Mouse (Mus musculus) heart, embryonic 12.5 days (tissue): ENCODE measurements around the gene Vmn2r74. TPM values are rescaled to one million over a fixed set of nuclear protein-coding genes. Genes with fewer than 3 reads are reported as not detected.

Experiments used
- ATAC-seq: fragments of 200-750 bp; cut with Nextera tagmentation; 2 replicates; pipeline ENCODE4 v1.8.0; 2017; ENCODE audit warnings: moderate TSS enrichment, moderate library complexity; ENCODE audit not compliant: insufficient number of reproducible peaks, low FRiP score
- H3K27ac ChIP-seq: fragments of 300-500 bp; sonication (generic); 2 replicates; pipeline ENCODE4 v1.5.1; 2016; ENCODE audit warnings: mild to moderate bottlenecking, moderate library complexity; ENCODE audit not compliant: poor library complexity, severe bottlenecking
- H3K27me3 ChIP-seq: fragments of 300-500 bp; sonication (generic); replicated peaks from 2 replicates; pipeline ENCODE4 v1.6.1; 2016; ENCODE audit warnings: mild to moderate bottlenecking, moderate library complexity
- H3K36me3 ChIP-seq: fragments of 300-500 bp; sonication (generic); 2 replicates; pipeline ENCODE4 v1.6.1; 2016; ENCODE audit warnings: mild to moderate bottlenecking, moderate library complexity
- H3K4me1 ChIP-seq: fragments of 300-500 bp; sonication (generic); replicated peaks from 2 replicates; pipeline ENCODE4 v1.6.1; 2016; ENCODE audit warnings: mild to moderate bottlenecking
- H3K4me2 ChIP-seq: fragments of 300-500 bp; sonication (generic); 2 replicates; pipeline ENCODE4 v1.6.1; 2016; ENCODE audit warnings: mild to moderate bottlenecking, moderate library complexity
- H3K4me3 ChIP-seq: fragments of 300-500 bp; sonication (generic); 2 replicates; pipeline ENCODE4 v1.5.1; 2016; ENCODE audit warnings: mild to moderate bottlenecking
- H3K9ac ChIP-seq: fragments of 300-500 bp; sonication (generic); 2 replicates; pipeline ENCODE4 v1.6.1; 2016; ENCODE audit warnings: mild to moderate bottlenecking, moderate library complexity
- H3K9me3 ChIP-seq: fragments of 300-500 bp; sonication (generic); replicated peaks from 2 replicates; pipeline ENCODE4 v1.6.1; 2016; ENCODE audit warnings: mild to moderate bottlenecking, moderate library complexity
- WGBS: fragments of 180-500 bp; shearing (Covaris S2); methylation state at CpG from one replicate; pipeline ENCODE4 v1.1.7; 2016; 5-methylcytosine and 5-hydroxymethylcytosine counted together
- polyA plus RNA-seq: library from polyadenylated mRNA; unstranded; fragments of >200 nt; fragmentation: Nextera tagmentation; extraction: Ambion mirVana; gene quantifications from 2 replicates; pipeline ENCODE4 v1.2.1, GENCODE M21; 2016

Vmn2r74 gene
- polyA plus RNA-seq, result not detected in 2 replicates

- Histone ChIP-seq H3K4me2 (no peak within 1 kb of the TSS), H3K27ac (no peak within 1 kb of the TSS), H3K36me3 (no peaks in the 10 kb centered on the region), H3K27me3 (no peaks in the 10 kb centered on the region), H3K4me3 (no peak within 1 kb of the TSS), H3K9ac (no peak within 1 kb of the TSS), H3K9me3 (no peaks in the 10 kb centered on the region), H3K4me1 (no peaks in the 10 kb centered on the region)
- no peak for ATAC-seq
Observed at GRCm38 (mm10) chr7:85961529-85961928, at the start of gene Vmn2r74. Gene Vmn2r74 (minus strand): TSS chr7:85961629.

DNA sequence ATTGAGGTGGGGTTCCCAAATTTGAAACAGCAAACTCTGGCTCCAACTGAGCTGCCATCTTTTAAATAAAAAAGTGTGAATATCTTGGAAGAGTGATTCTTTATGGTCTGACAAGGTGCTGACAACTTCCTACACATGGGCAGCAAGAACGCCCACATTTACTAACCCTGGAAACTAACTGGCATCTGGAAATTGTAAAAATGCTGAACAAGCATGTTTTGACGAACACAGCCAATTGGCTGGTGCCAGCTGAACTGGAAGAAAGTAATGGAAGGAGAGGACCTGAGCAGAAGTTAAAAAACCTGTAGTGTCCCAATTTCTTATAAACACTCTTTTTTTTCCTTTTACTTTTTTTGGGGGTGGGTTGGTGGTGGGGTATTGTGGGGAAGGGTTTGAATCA is 46.1 kb upstream of the Vmn2r74 start:
- no peaks in the 10 kb centered on the region for H3K4me1 ChIP-seq

More for the DNA sequence above, 46.1 kb upstream of the Vmn2r74 start:
- no peak overlapping the region for H3K4me2 ChIP-seq
- no peak overlapping the region for H3K9ac ChIP-seq
- ATAC-seq, result no peak
- H3K4me3 ChIP-seq, result no peak overlapping the region
- no peaks in the 10 kb centered on the region for H3K36me3 ChIP-seq
- 80% methylated on average over 2 of the region's 2 CpGs for WGBS
- H3K9me3 ChIP-seq, result peaks cover 50% of the 10 kb centered on the region
- no peak overlapping the region for H3K27ac ChIP-seq
- H3K27me3 ChIP-seq, result no peaks in the 10 kb centered on the region

Other genes starting within 250 kb of the Vmn2r74 start
- not detected in 2 replicates for gene Vmn2r72, start 206.5 kb downstream of the Vmn2r74 start, polyA plus RNA-seq
- not detected in 2 replicates for gene Vmn2r73, start 85.4 kb downstream of the Vmn2r74 start, polyA plus RNA-seq
- gene Vmn2r75, start 210.1 kb upstream of the Vmn2r74 start, polyA plus RNA-seq, result not detected in 2 replicates